Mouse (Mus musculus): ENCODE results near the gene Dusp1.

The Dusp1 gene

DNA sequence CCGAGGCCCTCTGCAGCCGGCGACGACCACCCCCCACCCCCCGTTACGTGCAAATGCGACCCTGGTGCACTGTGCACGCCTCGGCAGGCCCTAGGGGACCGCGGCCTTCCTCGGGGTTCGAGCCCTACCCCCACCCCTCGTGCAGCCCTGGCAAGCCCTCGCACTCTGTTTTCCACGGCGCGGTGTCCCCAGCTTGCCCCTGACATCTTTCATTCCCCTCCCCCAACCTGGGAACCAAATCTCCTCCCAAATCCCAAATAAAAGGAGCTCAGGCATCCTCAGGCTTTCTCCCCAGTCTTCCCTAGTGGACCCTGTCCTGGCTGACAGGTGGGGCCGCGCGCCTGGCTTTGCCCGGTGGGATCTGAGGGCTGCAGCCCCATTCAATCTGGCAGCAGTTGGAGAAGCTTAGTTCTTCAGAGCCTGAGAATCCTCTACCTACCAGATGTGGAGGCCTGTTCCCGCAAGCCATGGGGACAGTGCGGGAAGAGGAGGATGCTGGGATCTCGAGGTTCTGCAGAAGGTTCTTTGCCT, at the start of gene Dusp1:
Dusp1 (minus strand) TSS at position 478 of the 531 bp plus-strand sequence.
- no peak for DNase-seq (ENCODE audit: low spot score in 2 of 2)

DNA sequence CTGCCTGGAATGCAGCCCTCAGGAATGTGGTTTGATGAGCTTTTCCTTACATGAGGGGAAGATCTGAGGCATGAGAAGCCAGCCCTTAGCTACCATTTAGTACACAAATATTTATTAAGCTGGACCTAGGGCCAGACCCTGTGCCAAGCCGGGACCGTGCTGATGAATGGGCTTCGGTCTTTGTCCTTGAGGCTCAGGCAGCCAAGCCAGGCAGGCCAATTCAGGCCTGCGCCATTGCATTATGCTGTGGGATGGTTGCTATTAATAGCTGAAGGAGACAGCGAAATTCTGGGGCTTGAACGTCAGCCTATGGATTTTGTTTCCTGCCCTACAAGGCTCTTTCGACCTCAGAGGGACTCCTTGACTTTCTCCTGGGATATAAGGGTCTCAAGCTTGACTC, 49.4 kb upstream of the Dusp1 start:
- DNase-seq (ENCODE audit: low spot score in 2 of 2) = no peak

DNA sequence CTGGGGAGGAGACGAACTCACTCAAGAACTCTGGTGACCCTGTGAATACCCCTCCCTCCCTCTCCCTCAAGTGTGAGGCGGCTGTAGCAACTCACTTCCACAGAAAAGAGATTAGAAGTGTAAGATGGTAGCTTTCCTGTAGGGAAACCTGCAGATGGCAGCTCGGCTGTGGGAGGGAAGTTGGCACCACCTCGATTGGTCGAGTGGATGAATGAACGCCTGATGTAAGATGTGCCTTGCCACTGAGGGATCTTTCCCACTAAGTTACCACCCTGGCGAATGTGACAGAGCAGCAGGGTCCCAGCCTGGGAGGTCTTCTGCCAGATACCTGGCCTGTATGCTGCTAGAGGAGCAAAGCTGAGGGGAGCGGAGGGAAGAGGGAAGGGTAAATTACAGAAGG, 47.9 kb upstream of the Dusp1 start:
- peak; percentile 68 to 81 for DNase-seq (ENCODE audit: low spot score in 2 of 2)

DNA sequence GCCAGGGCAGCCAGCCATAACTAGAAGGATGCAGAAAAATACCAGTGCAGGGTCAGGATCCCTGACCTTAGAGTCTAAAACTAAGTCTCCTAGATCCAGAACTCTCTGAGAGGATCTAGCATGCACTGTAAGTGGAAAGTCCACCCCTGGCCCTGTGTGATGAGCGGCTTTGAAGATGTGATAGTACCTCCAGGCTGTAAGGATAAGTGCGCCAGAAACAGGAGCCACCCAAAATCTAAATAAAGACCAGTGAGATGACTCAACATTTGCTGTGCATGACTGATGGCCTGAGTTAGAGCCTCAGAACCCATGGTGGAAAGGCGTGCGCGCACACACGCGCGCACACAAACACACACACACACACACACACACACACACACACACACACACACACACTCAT, 46.9 kb upstream of the Dusp1 start:
- DNase-seq (ENCODE audit: low spot score in 2 of 2) = no peak

DNA sequence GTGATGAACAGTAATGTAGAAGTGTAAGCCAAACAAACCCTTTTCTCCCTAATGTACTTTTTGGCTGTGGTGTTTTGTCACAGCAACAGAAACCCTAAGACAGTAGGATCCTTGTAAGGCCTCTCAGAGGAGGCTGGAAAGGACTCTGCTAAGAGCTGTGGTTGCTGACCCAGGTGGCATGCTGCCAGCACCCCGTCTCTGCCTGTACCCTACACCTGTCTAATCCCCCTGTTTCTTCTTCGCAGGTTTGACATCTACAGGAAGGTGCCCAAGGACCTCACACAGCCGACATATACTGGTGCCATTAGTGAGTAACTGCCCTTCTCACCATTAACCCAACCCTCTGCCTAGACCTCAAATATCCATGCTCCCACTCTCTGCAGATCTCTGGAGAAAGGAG, 46.4 kb upstream of the Dusp1 start:
- DNase-seq (ENCODE audit: low spot score in 2 of 2) = no peak

DNA sequence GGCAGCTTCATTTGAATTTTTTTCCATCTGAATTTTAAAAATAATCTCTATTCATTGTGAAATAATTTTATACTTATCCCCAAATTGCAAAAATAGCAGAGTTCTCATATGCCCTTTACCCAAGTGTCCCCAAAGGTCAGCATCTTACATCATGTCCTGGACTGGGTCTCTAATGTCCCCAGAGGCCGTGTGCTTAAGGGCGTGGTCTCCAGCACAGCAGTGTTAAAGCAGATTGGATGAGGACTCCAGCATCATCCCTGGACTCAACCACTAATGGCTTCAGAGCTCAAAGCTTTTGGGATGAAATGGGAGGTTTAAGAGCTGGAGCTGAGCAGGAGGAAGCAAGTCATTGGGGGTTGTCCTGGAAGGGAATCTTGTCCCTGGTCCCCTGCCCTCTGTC, 44.6 kb upstream of the Dusp1 start:
- no peak for DNase-seq (ENCODE audit: low spot score in 2 of 2)

DNA sequence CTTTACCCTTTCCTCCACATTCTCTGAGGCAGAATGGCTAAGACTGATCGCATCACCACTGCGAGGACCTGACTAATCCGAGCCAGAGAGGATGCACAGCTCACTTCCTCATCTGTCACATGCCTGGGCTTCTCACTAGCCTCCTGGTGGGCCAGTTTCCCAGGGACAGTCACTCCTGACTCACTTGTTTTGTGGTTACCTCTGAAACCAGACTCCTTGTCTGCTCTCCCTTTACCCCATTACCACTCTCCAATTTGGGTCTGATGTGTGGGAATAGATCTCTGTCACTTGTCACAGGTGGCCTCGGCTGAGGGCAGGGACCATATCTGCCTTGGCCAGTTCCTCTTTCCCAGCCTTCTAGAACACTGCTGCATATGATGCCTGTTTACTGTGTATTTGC, 43.7 kb upstream of the Dusp1 start:
- DNase-seq (ENCODE audit: low spot score in 2 of 2) = no peak

DNA sequence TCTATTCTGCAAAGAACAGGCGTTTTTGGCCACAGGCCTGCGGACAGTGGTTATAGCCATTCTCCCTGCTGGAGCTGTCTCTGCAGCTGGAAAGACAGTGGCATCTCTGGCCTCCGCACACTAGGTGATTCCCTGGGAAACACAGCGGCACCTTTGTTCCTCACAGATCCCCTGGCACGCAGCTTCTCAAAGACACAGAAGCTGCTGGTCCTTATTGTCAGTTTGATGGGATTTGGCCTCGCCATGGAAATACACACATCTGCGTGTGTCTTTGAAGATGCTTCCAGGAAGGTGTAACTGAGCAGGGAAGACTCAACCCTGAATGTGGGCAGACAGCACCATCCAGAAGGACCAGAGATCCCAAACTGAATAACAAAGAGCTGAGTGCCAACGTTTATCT, 41.4 kb upstream of the Dusp1 start:
- no peak for DNase-seq (ENCODE audit: low spot score in 2 of 2)

DNA sequence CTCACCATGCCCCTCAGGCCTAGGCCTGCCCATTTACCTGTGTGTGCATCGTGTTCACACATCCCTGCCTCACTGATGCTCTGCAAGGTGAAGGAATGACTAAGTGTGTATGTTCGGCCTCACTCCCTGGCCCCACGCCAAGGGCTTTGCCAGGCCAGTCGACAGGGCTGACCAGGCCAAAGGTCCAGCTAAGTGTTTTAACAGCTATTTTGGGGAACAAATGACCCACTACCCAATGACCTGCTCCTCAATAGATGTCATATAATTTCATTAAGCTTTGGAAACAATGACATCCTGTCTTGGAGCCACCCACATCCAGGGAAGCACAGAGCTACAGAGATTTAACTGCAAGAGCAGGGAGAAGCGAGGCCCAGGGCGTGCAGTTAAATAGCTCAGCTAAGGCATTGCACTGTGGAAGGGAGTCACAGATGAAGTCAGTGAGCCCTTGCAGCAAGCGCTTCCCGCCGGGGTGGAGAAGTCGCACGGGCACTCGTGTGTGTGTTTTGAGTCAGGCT, 40.5 kb upstream of the Dusp1 start:
- no peak for DNase-seq (ENCODE audit: low spot score in 2 of 2)

DNA sequence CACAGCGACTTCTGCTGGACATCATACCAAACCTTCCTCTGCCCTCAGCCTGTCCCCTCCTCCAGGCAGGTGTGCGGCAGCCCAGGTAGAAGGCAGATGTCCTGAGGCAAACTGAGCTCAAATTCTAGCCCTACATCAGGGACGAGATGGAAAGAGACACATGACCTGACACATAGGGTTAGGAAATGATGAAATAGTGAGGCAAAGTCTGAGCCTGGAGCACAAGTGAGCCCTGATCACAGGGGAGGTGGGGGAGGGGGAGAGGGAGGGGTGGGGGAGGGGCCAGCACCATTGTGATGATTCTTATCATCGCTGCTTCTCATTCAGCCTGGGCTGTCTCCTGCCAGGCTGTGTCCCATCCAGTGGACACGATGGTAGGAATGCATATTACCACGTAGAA, 40.0 kb upstream of the Dusp1 start:
- DNase-seq (ENCODE audit: low spot score in 2 of 2) = no peak

DNA sequence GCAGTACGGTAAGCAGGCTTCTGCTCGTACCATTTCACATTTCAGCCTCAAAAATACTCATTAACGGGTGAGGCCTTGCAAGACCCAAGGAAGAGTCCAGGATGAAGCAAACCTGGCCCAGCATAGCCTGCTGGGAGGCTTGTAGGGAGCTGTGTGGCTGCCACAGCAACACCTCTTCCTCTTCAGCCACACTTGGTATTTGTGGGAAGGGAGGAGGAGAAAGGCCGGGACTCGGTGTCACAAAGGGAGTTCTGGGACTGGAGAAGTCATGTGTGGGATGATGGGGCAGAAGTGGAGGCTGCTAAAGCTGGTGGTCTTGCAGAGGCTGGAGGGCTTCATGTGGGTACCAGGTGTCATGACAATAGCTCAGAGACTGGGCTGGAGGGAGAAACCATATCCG, 39.6 kb upstream of the Dusp1 start:
- DNase-seq (ENCODE audit: low spot score in 2 of 2) = no peak

DNA sequence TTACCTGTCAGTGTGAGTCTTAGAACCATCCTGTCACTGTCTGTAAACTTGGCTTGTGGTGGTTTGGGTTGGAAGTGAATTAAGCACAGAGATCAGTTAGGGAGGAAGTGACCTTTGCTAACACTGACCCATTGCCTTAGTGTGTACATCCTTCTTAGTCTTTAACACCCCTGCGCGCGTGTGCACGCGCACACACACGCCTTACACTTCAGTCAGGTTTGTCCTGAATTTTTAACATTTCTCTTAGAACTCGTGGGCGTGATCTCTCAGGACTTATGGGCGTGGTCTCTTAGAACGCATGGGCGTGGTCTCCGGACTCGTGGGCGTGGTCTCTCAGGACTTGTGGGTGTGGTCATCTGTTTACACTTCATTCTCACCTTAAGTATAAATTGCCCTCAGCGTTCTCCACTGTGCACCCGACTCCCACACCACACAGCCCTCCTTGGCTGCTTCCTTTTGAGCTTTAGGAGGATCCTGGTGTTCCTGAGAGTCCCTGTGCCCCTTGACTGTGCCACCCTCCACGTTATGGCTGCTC, 39.1 kb upstream of the Dusp1 start:
- DNase-seq (ENCODE audit: low spot score in 2 of 2) = no peak

DNA sequence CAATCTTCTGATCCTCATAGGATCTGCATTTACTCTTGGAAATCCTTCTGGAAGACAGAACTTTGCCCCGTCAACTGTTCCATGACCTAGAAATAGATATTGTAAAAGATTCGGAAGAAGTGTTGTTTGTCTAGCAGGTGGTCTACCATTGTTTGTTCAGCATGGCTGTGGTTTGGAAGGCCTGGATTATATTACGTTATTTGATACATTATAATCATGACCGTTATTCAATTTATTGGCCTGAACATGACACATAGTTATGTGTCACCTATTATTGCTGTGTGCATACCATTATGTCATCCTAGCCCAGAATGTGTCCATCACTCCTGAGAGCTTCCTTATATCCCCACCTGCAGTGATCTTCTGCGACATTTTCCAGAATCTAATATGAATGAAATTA, 36.9 kb upstream of the Dusp1 start:
- DNase-seq (ENCODE audit: low spot score in 2 of 2) = no peak

DNA sequence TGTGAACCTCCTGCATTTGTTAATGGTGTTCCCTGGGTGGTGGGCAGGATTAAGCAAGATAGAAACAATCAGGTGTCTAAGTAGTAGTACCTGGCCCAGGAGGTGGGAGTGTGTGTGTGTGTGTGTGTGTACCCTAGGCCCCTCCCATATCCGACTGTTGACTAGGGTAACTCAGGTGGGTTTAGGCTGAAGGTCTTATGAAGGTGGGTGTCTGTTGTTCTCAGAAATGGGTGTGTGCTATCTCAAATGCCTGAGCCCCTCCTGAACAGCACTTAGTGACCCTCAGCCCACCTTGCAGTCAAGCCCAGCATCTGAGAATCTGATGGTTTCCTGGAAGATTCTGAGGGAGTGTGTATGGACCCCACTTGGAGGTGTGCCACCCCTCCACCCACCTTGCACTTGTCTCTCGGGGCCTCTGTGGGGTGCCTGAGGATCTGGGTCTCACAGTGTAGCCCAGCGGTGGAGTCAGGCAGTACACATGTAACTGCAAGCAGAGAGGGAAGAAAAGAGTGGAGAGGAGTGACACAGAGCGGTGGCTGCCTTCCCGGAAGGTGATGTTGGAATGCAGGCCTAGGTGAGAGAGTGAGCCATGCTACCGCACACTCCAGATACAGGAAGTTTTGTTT, 35.0 kb upstream of the Dusp1 start:
- no peak for DNase-seq (ENCODE audit: low spot score in 2 of 2)

DNA sequence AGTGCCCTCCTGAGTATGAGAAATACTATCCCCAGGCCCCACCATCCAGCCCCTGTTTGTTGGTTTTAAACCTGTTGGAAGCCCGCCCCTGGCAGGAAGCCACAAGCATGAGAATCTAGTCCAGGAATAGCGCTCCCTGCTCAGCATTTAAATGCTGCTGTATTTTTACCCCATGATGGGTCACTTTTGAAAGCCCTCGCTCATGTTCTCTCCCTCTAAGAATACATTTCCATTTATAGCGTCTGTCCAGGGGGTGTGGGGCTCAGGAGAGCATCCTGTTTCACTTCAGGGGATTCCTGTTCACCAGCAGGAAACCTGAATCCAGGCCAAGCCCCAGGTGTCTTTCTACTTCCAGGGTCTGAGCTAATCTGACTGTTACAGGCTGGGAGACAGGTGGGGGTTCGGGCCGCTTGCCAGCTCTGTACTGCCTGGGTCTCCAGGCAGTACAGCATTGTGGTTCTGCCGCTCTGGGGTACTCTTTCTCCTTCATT, 34.3 kb upstream of the Dusp1 start:
- peak; percentile 90 for DNase-seq (ENCODE audit: low spot score in 2 of 2)

DNA sequence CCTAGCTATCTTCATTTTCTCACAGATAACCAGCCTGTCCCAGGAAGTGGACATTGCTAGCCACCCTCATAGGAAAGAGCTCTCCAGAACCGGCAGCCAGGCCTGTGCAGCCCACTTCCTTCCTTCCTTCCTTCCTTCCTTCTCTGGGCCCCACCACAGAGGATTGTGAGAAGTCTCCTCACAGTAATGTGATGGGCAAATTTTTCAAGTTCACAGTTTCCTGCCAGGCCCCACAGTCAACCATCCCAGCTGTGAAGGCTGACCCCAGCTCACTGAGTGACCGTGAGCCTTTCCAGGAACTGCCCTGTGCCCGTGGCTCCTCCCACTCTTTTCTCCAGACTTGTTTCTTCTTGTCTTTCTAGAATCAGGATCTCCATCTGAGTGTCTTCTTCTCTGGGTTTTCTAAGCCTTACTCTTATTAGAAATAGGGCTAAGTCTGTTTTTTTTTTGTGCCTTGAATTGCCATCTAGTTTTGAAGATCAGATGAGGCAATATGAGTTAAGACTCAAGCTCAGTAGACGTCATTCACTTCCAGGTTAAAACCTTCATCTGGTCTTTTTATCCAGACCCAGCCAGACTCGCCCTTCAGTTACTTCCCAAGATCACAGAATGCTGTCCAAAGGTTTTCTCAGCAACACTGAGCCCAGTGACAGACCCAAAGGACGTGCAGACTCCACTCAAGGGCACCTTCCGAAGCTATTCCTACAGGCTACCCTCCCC, 33.7 kb upstream of the Dusp1 start:
- DNase-seq (ENCODE audit: low spot score in 2 of 2) = no peak

DNA sequence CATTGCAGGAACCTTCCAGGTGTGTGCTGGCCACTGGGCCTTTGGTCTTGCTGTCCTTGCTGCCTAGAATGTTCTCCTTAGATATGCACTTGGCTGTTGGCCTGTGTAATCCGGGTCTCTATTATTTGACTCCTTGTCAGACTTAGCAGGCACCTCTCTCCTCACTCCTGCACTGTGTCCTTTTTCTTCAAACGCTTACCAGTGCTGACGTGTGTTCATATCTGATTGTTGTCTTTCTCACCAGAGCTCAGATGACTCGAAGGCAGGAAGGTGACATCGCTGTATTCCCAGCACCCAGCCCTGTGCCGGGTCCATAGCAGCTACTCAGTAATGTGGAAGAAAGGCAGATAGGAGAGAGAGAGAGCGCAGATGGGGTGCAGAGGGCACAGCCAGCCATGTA, 33.0 kb upstream of the Dusp1 start:
- DNase-seq (ENCODE audit: low spot score in 2 of 2) = no peak

DNA sequence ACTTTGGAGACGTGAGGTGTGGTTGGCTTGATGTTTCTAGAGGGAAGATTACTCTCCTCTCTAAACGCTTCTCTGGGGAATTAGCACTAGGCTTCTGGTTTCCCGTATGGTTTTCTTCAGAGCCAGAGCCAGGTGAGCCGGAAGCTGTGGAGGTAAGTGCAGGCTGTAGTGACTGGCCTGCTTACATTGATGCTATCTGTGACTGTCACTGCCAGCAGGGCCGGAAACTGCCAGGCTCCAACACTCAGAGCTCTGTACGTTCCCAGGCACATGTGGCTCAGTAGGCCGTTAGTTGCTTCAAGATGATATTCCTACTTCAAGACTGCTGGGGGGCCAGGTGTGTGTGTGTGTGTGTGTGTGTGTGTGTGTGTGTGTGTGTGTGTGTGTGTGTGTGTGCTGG, 32.2 kb upstream of the Dusp1 start:
- DNase-seq (ENCODE audit: low spot score in 2 of 2) = no peak

DNA sequence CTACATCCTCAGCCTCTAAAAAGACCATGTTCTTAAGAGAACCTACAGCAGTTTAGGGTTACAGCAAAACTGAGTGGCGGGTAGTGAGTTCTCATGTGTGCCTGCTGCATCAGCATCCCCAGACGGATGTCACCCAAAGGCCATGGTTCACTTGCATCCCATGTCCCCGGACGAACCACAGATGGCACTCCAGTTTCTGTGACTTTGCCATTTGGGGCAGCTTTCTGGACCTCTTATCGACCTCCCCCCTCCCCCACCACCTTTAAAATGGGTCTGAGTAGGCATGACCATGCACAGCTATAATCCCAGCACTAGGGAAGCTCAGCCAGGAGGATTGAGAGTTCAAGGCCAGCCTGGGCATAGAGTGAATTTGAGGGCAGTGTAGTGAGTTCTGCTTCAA, 31.3 kb upstream of the Dusp1 start:
- DNase-seq (ENCODE audit: low spot score in 2 of 2) = no peak

DNA sequence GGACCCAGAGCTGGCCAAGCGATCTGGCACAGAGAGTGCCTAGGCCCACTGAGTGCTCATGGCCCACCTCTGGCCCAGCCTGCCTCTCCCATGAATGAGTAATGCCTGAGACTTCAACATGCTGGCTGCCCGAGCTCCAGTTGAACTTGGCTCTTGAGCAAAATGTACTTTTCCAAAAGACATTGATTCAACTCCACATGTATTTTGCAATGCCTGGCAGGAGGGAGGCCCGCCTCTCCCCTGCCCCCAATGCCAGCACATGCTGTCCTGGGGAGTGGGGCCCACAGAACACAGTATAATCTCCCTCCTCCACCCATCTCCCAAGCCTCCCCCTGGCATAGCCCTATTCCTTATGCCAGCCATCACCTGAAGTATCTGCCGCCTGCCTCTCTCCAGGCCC, 30.6 kb upstream of the Dusp1 start:
- no peak for DNase-seq (ENCODE audit: low spot score in 2 of 2)

DNA sequence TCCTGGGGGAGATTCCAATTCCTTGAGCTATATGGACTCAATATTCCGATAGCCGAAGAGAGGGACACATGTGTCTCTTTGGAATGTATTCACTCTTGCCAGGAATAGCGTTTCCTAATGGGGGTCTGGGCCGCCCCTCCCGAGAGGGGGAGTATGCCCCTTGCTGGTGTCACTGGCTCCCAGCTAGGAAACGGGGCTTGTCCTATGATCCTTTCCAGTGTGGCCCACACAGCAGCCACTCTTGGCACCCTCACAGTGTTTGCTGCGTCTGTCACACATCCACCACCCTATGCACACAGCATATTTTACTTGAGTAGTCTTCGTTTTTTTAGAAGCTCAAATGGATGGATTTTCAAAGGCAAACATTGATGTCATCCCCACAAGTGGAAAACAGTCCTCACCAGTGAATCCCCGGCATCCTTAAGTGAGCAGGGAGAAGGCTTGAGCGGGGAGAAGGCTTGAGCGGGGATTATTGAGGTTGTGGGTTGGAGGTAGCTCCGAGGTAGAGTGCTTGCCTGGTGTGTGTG, 26.1 kb upstream of the Dusp1 start:
- DNase-seq (ENCODE audit: low spot score in 2 of 2) = no peak

DNA sequence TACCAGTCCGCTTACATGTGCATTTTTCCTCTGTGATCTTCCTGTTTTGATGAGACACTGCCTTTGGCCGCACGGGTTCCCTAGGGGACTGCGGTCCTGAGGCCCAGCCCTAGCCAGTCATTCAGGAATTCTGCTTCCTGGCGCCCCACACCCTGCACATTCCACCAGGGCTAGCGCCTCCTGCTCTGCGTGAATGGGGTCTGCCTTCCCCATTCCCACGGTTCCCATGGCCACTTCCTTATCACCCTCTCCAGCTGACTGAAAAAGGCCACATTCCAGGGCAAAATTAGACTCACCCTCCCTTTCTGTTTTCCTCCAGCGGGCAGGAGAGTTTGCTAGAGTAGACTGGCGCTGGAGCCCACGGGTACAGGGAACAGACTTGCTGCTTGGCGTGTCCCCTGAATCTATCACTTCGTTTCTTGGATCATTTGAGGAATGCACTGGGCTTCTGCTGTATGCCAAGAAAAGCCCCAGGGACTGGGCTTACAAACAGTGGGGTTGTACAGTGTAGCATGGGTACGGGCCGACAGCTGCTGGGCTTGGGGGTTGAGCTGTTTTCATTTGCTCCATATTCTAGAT, 22.7 kb upstream of the Dusp1 start:
- no peak for DNase-seq (ENCODE audit: low spot score in 2 of 2)

Measured in right cerebral cortex, postnatal 10 days (tissue).